Mouse (Mus musculus) embryonic facial prominence, embryonic 11.5 days (tissue): Measurements from ENCODE around the gene Wdr86. TPM values are rescaled to one million over a fixed set of nuclear protein-coding genes. Genes with fewer than 3 reads are reported as not detected.

ENCODE experiments used
- ATAC-seq: fragments of 200-750 bp; cut with Nextera tagmentation; replicated peaks from 2 replicates; pipeline ENCODE4 v1.8.0; 2017; ENCODE audit warnings: low read depth; ENCODE audit not compliant: insufficient number of reproducible peaks, low FRiP score, low TSS enrichment
- DNase-seq: peaks from one replicate; pipeline ENCODE4 v3.0.0-alpha.2; 2015; ENCODE audit warnings: low spot score
- H3K27ac ChIP-seq: fragments of 300-500 bp; sonication (generic); replicated peaks from 2 replicates; pipeline ENCODE4 v1.5.1; 2014; ENCODE audit warnings: mild to moderate bottlenecking, low read depth, low read length, control low read depth
- H3K27me3 ChIP-seq: fragments of 300-500 bp; sonication (generic); 2 replicates; pipeline ENCODE4 v1.6.1; 2014; ENCODE audit warnings: mild to moderate bottlenecking, low read length, moderate library complexity, mixed read lengths; ENCODE audit not compliant: control insufficient read depth, insufficient read depth
- H3K36me3 ChIP-seq: fragments of 300-500 bp; sonication (generic); replicated peaks from 2 replicates; pipeline ENCODE4 v1.6.1; 2014; ENCODE audit warnings: low read depth, mild to moderate bottlenecking, low read length, moderate library complexity, mixed read lengths; ENCODE audit not compliant: control insufficient read depth, insufficient read depth
- H3K4me1 ChIP-seq: fragments of 300-500 bp; sonication (generic); 2 replicates; pipeline ENCODE4 v1.6.1; 2014; ENCODE audit warnings: low read length, mixed read lengths; ENCODE audit not compliant: control insufficient read depth, insufficient read depth
- H3K4me2 ChIP-seq: fragments of 300-500 bp; sonication (generic); 2 replicates; pipeline ENCODE4 v1.6.1; 2014; ENCODE audit warnings: low read depth, mild to moderate bottlenecking, control low read depth, low read length, moderate library complexity
- H3K4me3 ChIP-seq: fragments of 300-500 bp; sonication (generic); 2 replicates; pipeline ENCODE4 v1.5.1; 2014; ENCODE audit warnings: low read depth, low read length, control low read depth
- H3K9ac ChIP-seq: fragments of 300-500 bp; sonication (generic); replicated peaks from 2 replicates; pipeline ENCODE4 v1.6.1; 2014; ENCODE audit warnings: mild to moderate bottlenecking, control low read depth, low read length
- H3K9me3 ChIP-seq: fragments of 300-500 bp; sonication (generic); replicated peaks from 2 replicates; pipeline ENCODE4 v1.6.1; 2016; ENCODE audit warnings: mild to moderate bottlenecking, low read length, inconsistent platforms, mixed read lengths; ENCODE audit not compliant: control insufficient read depth
- WGBS: fragments of 180-500 bp; shearing (Covaris S2); extraction: QIAGEN DNeasy Blood & Tissue Kit; methylation state at CpG from one replicate; pipeline ENCODE4 v1.1.7; 2014; 5-methylcytosine and 5-hydroxymethylcytosine counted together
- polyA plus RNA-seq: library from polyadenylated mRNA; unstranded; fragments of >200 nt; fragmentation: Nextera tagmentation; extraction: Ambion mirVana; gene quantifications from 2 replicates; pipeline ENCODE4 v1.2.1, GENCODE M21; 2014

Gene Wdr86
- polyA plus RNA-seq, 1 experiment from 2014 or later = 53.8 TPM

DNA sequence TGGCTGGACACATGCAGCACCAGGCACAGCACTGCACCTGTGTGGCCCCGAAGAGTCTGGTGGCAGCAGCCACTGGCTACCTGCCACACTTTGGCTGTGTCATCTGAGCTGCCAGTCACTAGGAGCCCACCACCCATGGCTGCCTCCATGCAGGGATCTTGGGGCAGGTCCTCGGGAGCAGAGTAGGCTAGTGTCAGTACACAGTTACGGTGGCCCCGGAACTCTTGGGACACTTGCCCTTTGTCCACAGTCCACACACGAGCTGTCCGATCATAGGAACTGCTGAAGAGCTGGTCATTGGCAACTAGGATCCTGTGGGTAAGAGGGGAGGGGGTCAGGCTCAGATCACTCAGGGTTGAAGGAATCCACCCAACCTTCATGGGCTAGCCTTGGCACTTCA lies 12.5 kb downstream of the Wdr86 start:
- WGBS = 92% methylated on average over 6 of the region's 6 CpGs
- H3K4me1 ChIP-seq = no peaks in the 10 kb centered on the region
- ATAC-seq = no peak
- H3K36me3 ChIP-seq = peaks cover 13% of the 10 kb centered on the region
- no peak for DNase-seq
- H3K27me3 ChIP-seq = no peaks in the 10 kb centered on the region
- no peak overlapping the region for H3K4me3 ChIP-seq
- no peak overlapping the region for H3K27ac ChIP-seq
- H3K4me2 ChIP-seq = no peak overlapping the region
- H3K9ac ChIP-seq = no peak overlapping the region
- H3K9me3 ChIP-seq = no peaks in the 10 kb centered on the region

DNA sequence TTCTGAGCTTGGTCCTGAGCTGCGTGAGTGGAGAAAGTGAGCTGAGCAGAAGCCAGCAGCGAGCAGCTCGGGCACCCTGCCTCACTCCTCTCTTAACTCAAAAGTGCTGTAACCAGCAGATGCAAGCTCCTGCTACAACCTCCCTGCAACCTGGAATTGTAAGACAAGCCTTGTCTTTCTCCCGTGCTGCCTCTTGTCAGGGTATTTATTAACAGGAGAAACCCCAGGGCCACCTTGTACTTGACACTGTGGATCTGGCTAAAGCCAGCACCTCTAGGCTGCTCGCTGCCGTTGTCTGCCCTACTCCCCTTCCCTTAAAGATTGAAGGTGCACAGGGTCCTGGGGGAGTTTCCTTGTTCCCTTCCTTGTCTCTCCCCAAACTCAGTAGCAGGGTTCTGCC lies 16.5 kb downstream of the Wdr86 start:
- Histone ChIP-seq H3K4me3 (no peak overlapping the region), H3K9me3 (no peaks in the 10 kb centered on the region; the same call in 1 of the 2 replicates), H3K27ac (no peak overlapping the region), H3K27me3 (no peaks in the 10 kb centered on the region), H3K4me1 (no peaks in the 10 kb centered on the region), H3K36me3 (peaks cover 25% of the 10 kb centered on the region), H3K4me2 (no peak overlapping the region), H3K9ac (no peak overlapping the region)
- WGBS = 88% methylated on average over 6 of the region's 6 CpGs
- DNase-seq (no peak), ATAC-seq (no peak)

DNA sequence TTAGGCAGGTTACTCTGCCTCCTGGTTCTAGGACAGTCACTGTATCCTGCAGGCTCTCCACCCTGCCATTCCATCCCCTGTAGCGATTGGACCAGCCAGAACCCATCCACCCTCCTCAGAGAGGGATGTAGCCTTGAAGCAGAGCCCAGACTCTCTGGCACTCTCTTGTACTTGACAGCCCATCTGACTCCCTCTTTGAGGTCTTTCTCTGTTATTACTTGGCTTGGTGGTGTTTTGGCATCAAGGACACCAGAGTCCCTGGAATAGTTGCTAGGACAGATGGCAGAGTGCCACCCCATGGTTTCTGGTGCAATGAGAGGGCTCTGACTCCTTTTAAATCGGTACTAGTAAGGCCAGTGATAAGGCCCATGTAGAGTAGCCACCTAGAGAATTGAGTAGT lies 17.3 kb downstream of the Wdr86 start:
- 91% methylated on average over 2 of the region's 2 CpGs for WGBS

DNA sequence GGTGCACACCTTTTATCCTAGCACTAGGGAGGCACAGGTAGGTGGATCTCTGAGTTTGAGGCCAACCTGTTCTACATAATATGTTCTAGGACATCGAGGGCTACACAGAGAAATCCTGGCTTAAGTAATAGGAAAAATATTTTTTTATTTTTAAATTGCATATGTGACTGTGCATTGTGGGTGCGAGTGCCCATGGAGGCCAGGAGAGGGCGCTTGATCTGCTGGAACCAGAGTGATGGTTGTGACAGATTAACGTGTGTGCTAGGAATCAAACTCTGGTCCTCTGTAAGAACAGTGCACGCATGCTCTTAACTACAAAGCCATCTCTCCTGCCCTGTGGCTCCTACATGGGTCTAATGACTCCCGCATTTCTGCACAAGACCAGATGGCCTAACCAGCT lies 18.9 kb downstream of the Wdr86 start:
- no peak overlapping the region for H3K27ac ChIP-seq
- no peaks in the 10 kb centered on the region for H3K27me3 ChIP-seq
- no peaks in the 10 kb centered on the region for H3K4me1 ChIP-seq
- ATAC-seq = no peak
- no peak for DNase-seq
- H3K4me3 ChIP-seq = no peak overlapping the region
- no peaks in the 10 kb centered on the region; the same call in 1 of the 2 replicates for H3K9me3 ChIP-seq
- H3K4me2 ChIP-seq = no peak overlapping the region
- WGBS = 95% methylated on average over 6 of the region's 6 CpGs
- H3K9ac ChIP-seq = no peak overlapping the region
- H3K36me3 ChIP-seq = peaks cover 27% of the 10 kb centered on the region

More for the DNA sequence above, 17.3 kb downstream of the Wdr86 start:
- Histone ChIP-seq H3K36me3 (peaks cover 25% of the 10 kb centered on the region), H3K9me3 (no peaks in the 10 kb centered on the region; the same call in 1 of the 2 replicates), H3K27me3 (no peaks in the 10 kb centered on the region), H3K4me1 (no peaks in the 10 kb centered on the region), H3K9ac (no peak overlapping the region), H3K27ac (no peak overlapping the region), H3K4me3 (no peak overlapping the region), H3K4me2 (no peak overlapping the region)
- ATAC-seq (no peak), DNase-seq (no peak)

DNA sequence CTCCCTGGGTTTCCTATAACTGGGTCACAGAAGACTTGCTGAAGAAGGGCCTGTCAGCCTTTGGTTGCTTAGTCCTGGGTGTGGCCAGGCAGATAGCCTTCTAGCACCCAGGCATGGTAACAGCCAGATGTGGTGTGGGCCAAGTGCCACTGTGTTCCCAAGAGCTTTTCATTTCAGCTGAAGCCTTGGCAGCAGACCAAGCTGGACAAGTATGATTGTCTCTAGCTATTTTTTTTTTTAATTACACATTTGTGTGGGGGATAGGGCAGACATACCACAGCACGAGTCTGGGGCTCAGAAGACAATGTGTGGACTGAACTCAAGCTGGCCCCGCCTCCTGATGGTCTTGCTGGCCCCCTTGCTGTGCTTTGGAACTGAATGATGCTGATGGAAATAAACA lies 20.6 kb downstream of the Wdr86 start:
- no peak for ATAC-seq
- H3K36me3 ChIP-seq = peaks cover 27% of the 10 kb centered on the region

DNA sequence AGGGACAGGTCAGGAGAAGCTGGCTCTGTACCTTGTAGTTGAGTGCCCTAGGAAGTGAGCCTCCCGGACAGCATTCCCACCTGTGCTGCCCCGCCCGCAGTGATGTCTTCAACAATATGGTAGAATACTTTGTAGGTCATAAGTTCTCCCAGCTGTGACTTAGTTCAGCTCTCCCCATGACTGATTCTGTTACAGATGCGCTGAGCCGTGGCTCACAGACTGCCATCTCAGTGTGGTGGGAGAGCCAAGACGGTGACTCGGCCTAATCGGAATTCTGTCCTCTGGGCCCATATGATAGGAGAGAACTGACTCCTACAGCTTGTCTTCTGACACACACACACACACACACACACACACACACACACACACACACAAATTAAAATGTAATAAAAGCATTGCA lies 25.9 kb downstream of the Wdr86 start:
- Histone ChIP-seq H3K9ac (no peak overlapping the region), H3K27me3 (no peaks in the 10 kb centered on the region), H3K4me3 (no peak overlapping the region), H3K4me2 (no peak overlapping the region), H3K4me1 (no peaks in the 10 kb centered on the region), H3K27ac (no peak overlapping the region), H3K36me3 (peaks cover 6% of the 10 kb centered on the region), H3K9me3 (no peaks in the 10 kb centered on the region)
- no peak for DNase-seq
- ATAC-seq = no peak
- WGBS = 94% methylated on average over 8 of the region's 8 CpGs

More for the DNA sequence above, 20.6 kb downstream of the Wdr86 start:
- no peak overlapping the region for H3K9ac ChIP-seq
- WGBS = 60% methylated on average over 2 of the region's 2 CpGs
- DNase-seq = no peak
- H3K4me2 ChIP-seq = no peak overlapping the region
- no peaks in the 10 kb centered on the region for H3K27me3 ChIP-seq
- no peak overlapping the region for H3K27ac ChIP-seq
- H3K9me3 ChIP-seq = no peaks in the 10 kb centered on the region; the same call in 1 of the 2 replicates
- H3K4me3 ChIP-seq = no peak overlapping the region
- H3K4me1 ChIP-seq = no peaks in the 10 kb centered on the region

DNA sequence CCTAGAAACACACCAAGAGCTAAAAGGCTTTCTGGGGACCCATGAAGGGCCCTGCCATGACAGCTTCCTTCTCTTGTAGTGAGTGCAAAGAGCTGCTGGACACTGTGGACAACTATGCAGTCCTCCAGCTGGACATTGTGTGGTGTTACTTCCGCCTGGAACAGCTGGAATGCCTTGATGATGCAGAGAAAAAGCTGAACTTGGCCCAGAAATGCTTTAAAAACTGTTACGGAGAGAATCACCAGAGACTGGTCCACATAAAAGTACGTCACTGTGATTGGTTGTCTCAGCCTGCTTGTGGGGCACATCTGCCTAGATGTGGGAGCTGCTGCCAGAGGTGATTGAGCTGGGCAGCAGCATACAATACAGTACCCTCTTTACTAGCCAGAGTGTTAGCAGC lies 29.3 kb downstream of the Wdr86 start:
- ATAC-seq (no peak), DNase-seq (no peak)
- WGBS = 87% methylated on average over 3 of the region's 3 CpGs
- Histone ChIP-seq H3K4me3 (no peak overlapping the region), H3K36me3 (peaks cover 4% of the 10 kb centered on the region), H3K27ac (no peak overlapping the region), H3K4me2 (no peak overlapping the region), H3K9ac (no peak overlapping the region), H3K27me3 (no peaks in the 10 kb centered on the region), H3K9me3 (no peaks in the 10 kb centered on the region), H3K4me1 (no peaks in the 10 kb centered on the region)

DNA sequence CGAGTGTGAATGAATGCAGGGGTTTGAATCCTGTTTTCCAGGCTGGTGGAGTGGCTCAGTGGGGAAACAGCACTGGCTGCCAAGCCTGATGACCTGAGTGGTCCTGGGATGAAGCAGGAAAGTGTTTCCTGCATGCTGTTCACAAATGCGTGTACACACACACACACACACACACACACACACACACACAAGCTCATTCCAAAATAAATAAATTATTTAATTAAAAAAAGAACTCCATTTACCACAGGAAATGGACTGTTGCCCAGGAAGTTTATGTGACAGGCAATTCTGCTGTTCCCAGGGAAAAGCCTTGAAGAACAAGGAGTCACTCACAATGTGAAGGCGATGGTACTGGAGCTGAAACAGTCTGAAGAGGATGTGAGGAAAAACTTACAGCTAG lies 33.8 kb downstream of the Wdr86 start:
- no peaks in the 10 kb centered on the region for H3K4me1 ChIP-seq
- H3K27ac ChIP-seq = no peak overlapping the region
- no peaks in the 10 kb centered on the region; the same call in 1 of the 2 replicates for H3K36me3 ChIP-seq
- H3K27me3 ChIP-seq = no peaks in the 10 kb centered on the region
- no peak overlapping the region for H3K4me2 ChIP-seq
- 85% methylated on average over 3 of the region's 3 CpGs for WGBS
- ATAC-seq = no peak
- no peak overlapping the region for H3K4me3 ChIP-seq
- no peak for DNase-seq
- H3K9me3 ChIP-seq = no peaks in the 10 kb centered on the region
- H3K9ac ChIP-seq = no peak overlapping the region
